ENCODE assay signal across 17 mouse cellular contexts in genomic region chr16:11632205-11632747, GRCm38 (mm10).
DNase-seq lines count a peak whose midpoint lies in the region; ATAC-seq lines count a peak whose summit lies in the region.
"Had no signal": no experiment of that assay in that cellular context is flagged by ENCODE, and none has a peak within 500 bp of the region (broad histone marks: within the 10 kb centered on the region; RNA-seq: fewer than 3 reads in every experiment).

No protein-coding gene starts in this region.

- no peak overlapping the region for H3K4me3 ChIP-seq in forebrain, embryonic 13.5 days
- no peak overlapping the region for H3K4me3 ChIP-seq in forebrain, embryonic 10.5 days
- H3K4me3 ChIP-seq in forebrain, embryonic 16.5 days (replicated peaks; ENCODE audit: low read length) = no peak overlapping the region
- no peak overlapping the region for H3K4me3 ChIP-seq in embryonic facial prominence, embryonic 10.5 days
- H3K4me3 ChIP-seq in hindbrain, embryonic 12.5 days = no peak overlapping the region
- H3K4me3 ChIP-seq: heart, embryonic 15.5 days; kidney, embryonic 15.5 days; limb, embryonic 10.5 days; midbrain, embryonic 10.5 days; myocyte had no signal

- H3K36me3 ChIP-seq in forebrain, embryonic 13.5 days (ENCODE audit: poor library complexity, severe bottlenecking) = no peaks in the 10 kb centered on the region
- H3K36me3 ChIP-seq in forebrain, embryonic 10.5 days (replicated peaks) = no peaks in the 10 kb centered on the region
- H3K36me3 ChIP-seq in forebrain, embryonic 16.5 days (ENCODE audit: control insufficient read depth, insufficient read depth) = no peaks in the 10 kb centered on the region
- no peaks in the 10 kb centered on the region for H3K36me3 ChIP-seq in embryonic facial prominence, embryonic 10.5 days (replicated peaks)
- 0 out of 2 replicates have a peak, but pooled peaks cover 4% of the 10 kb centered on the region for H3K36me3 ChIP-seq in hindbrain, embryonic 12.5 days
- H3K36me3 ChIP-seq: heart, embryonic 15.5 days; kidney, embryonic 15.5 days; limb, embryonic 10.5 days; midbrain, embryonic 10.5 days had no signal

- H3K27ac ChIP-seq in forebrain, embryonic 13.5 days = no peak overlapping the region
- no peak overlapping the region for H3K27ac ChIP-seq in forebrain, embryonic 10.5 days
- no peak overlapping the region for H3K27ac ChIP-seq in forebrain, embryonic 16.5 days (ENCODE audit: low read length)
- no peak overlapping the region for H3K27ac ChIP-seq in embryonic facial prominence, embryonic 10.5 days (replicated peaks)
- H3K27ac ChIP-seq in hindbrain, embryonic 12.5 days = no peak overlapping the region
- H3K27ac ChIP-seq: heart, embryonic 15.5 days; hindbrain, embryonic 14.5 days; kidney, embryonic 15.5 days; limb, embryonic 10.5 days; midbrain, embryonic 10.5 days had no signal

- peaks cover 14% of the 10 kb centered on the region for H3K4me1 ChIP-seq in forebrain, embryonic 13.5 days
- peaks cover 11% of the 10 kb centered on the region for H3K4me1 ChIP-seq in forebrain, embryonic 10.5 days
- peaks cover 10% of the 10 kb centered on the region for H3K4me1 ChIP-seq in forebrain, embryonic 16.5 days (replicated peaks; ENCODE audit: control insufficient read depth, insufficient read depth, low read length)
- H3K4me1 ChIP-seq in embryonic facial prominence, embryonic 10.5 days = peaks cover 12% of the 10 kb centered on the region
- peaks cover 12% of the 10 kb centered on the region for H3K4me1 ChIP-seq in hindbrain, embryonic 12.5 days

- WGBS in forebrain, embryonic 13.5 days = 82% methylated on average over 2 of the region's 2 CpGs
- 97% methylated on average over 2 of the region's 2 CpGs for WGBS in forebrain, embryonic 10.5 days
- 77% methylated on average over 2 of the region's 2 CpGs for WGBS in forebrain, embryonic 16.5 days
- WGBS in embryonic facial prominence, embryonic 10.5 days = 80% methylated on average over 2 of the region's 2 CpGs
- 86% methylated on average over 2 of the region's 2 CpGs for WGBS in hindbrain, embryonic 12.5 days

- H3K27me3 ChIP-seq in forebrain, embryonic 13.5 days = no peaks in the 10 kb centered on the region
- H3K27me3 ChIP-seq in forebrain, embryonic 10.5 days (ENCODE audit: poor library complexity, severe bottlenecking) = no peaks in the 10 kb centered on the region
- no peaks in the 10 kb centered on the region for H3K27me3 ChIP-seq in forebrain, embryonic 16.5 days (replicated peaks; ENCODE audit: control insufficient read depth, insufficient read depth, low read length)
- H3K27me3 ChIP-seq in embryonic facial prominence, embryonic 10.5 days (replicated peaks; ENCODE audit: low read depth, poor library complexity, severe bottlenecking) = no peaks in the 10 kb centered on the region
- no peaks in the 10 kb centered on the region for H3K27me3 ChIP-seq in hindbrain, embryonic 12.5 days
- H3K27me3 ChIP-seq: heart, embryonic 15.5 days; kidney, embryonic 15.5 days had no signal

- no peaks in the 10 kb centered on the region for H3K9me3 ChIP-seq in forebrain, embryonic 13.5 days (replicated peaks)
- H3K9me3 ChIP-seq in forebrain, embryonic 10.5 days = no peaks in the 10 kb centered on the region
- H3K9me3 ChIP-seq in forebrain, embryonic 16.5 days (ENCODE audit: control insufficient read depth, low read length) = no peaks in the 10 kb centered on the region
- H3K9me3 ChIP-seq in embryonic facial prominence, embryonic 10.5 days = no peaks in the 10 kb centered on the region
- H3K9me3 ChIP-seq in hindbrain, embryonic 12.5 days (replicated peaks) = no peaks in the 10 kb centered on the region
- H3K9me3 ChIP-seq: heart, embryonic 15.5 days; kidney, embryonic 15.5 days; limb, embryonic 10.5 days; midbrain, embryonic 10.5 days had no signal

- no peak overlapping the region for H3K9ac ChIP-seq in forebrain, embryonic 13.5 days
- H3K9ac ChIP-seq in forebrain, embryonic 16.5 days (replicated peaks; ENCODE audit: low read depth, low read length) = no peak overlapping the region
- H3K9ac ChIP-seq in hindbrain, embryonic 12.5 days = no peak overlapping the region
- H3K9ac ChIP-seq: heart, embryonic 15.5 days; hindbrain, embryonic 14.5 days; kidney, embryonic 15.5 days; lung, embryonic 14.5 days had no signal

- no peak overlapping the region for H3K4me2 ChIP-seq in forebrain, embryonic 13.5 days
- H3K4me2 ChIP-seq in forebrain, embryonic 16.5 days (ENCODE audit: low read length) = no peak overlapping the region
- no peak overlapping the region for H3K4me2 ChIP-seq in hindbrain, embryonic 12.5 days (replicated peaks)
- H3K4me2 ChIP-seq: heart, embryonic 15.5 days; hindbrain, embryonic 14.5 days; kidney, embryonic 15.5 days; lung, embryonic 14.5 days had no signal

- DNase-seq in forebrain, embryonic 10.5 days (ENCODE audit: extremely low spot score, low spot score) = no peak
- peak; percentile 85 for DNase-seq in 416B (ENCODE audit: low read depth)
- DNase-seq in retina, embryonic 14.5 days (ENCODE audit: low spot score) = no peak
- DNase-seq in embryonic facial prominence, embryonic 10.5 days (ENCODE audit: low spot score) = no peak
- DNase-seq: adrenal gland, postnatal 25 days; layer of hippocampus, postnatal 36 days; lung, embryonic 14.5 days had no signal

- peak; percentile 13; the same call in 1 of the 2 replicates for ATAC-seq in forebrain, embryonic 13.5 days
- peak; percentile 49 for ATAC-seq in forebrain, embryonic 16.5 days
- peak; percentile 56 for ATAC-seq in megakaryocyte, adult 5-6 weeks (ENCODE audit: poor library complexity, severe bottlenecking)
- ATAC-seq in hindbrain, embryonic 12.5 days (ENCODE audit: low FRiP score) = no peak
